ENCODE assay signal across 11 mouse cellular contexts in genomic region chr1:165836461-165836860, GRCm38 (mm10). TPM values are rescaled to one million over a fixed set of nuclear protein-coding genes. Genes with fewer than 3 reads are reported as not detected.
DNase-seq lines count a peak whose midpoint lies in the region; ATAC-seq and TF ChIP-seq lines count a peak whose summit lies in the region.
"Had no signal": no experiment of that assay in that cellular context is flagged by ENCODE, and none has a peak within 500 bp of the region (broad histone marks: within the 10 kb centered on the region; RNA-seq: fewer than 3 reads in every experiment).

No protein-coding gene starts in this region.

- peaks cover 13% of the 10 kb centered on the region for H3K27me3 ChIP-seq in lung, embryonic 14.5 days (ENCODE audit: insufficient read depth, low read length)
- H3K27me3 ChIP-seq in embryonic facial prominence, embryonic 11.5 days (ENCODE audit: control insufficient read depth, insufficient read depth, low read length) = no peaks in the 10 kb centered on the region

- DNase-seq in adrenal gland, adult (ENCODE audit: inconsistent age in 2 of 2, low spot score in 1 of 2) = peak; percentile 24 to 70
- no peak for DNase-seq in adrenal gland, adult 8-10 months
- peak; percentile 75 for DNase-seq in lung, embryonic 14.5 days
- no peak for DNase-seq in lung, postnatal 14 days
- peak; percentile 79 for DNase-seq in embryonic facial prominence, embryonic 11.5 days (ENCODE audit: low spot score)
- DNase-seq in mesoderm, embryonic 11.5 days (ENCODE audit: low read depth, low spot score) = peak; percentile 81
- DNase-seq in right cerebral cortex, adult 18-20 months = no peak
- DNase-seq in T-cell, adult 2 months (ENCODE audit: low spot score) = no peak
- DNase-seq: cerebellum, postnatal 14 days had no signal

- H3K4me2 ChIP-seq in lung, embryonic 14.5 days = no peak overlapping the region
- H3K4me2 ChIP-seq in embryonic facial prominence, embryonic 11.5 days (ENCODE audit: low read depth, low read length) = no peak overlapping the region
- H3K4me2 ChIP-seq: hindbrain, embryonic 15.5 days; liver, embryonic 15.5 days had no signal

- no peak overlapping the region for H3K9ac ChIP-seq in lung, embryonic 14.5 days
- H3K9ac ChIP-seq in embryonic facial prominence, embryonic 11.5 days (replicated peaks; ENCODE audit: low read length) = no peak overlapping the region
- H3K9ac ChIP-seq: liver, embryonic 15.5 days had no signal

- H3K27ac ChIP-seq in lung, embryonic 14.5 days (ENCODE audit: low read depth) = no peak overlapping the region
- H3K27ac ChIP-seq in embryonic facial prominence, embryonic 11.5 days (replicated peaks; ENCODE audit: low read depth, low read length) = no peak overlapping the region
- H3K27ac ChIP-seq: hindbrain, embryonic 15.5 days; liver, embryonic 15.5 days had no signal

- no peak overlapping the region for H3K4me3 ChIP-seq in lung, embryonic 14.5 days (ENCODE audit: low read depth, low read length)
- H3K4me3 ChIP-seq in embryonic facial prominence, embryonic 11.5 days (ENCODE audit: low read depth, low read length) = no peak overlapping the region
- H3K4me3 ChIP-seq: hindbrain, embryonic 15.5 days; liver, embryonic 15.5 days had no signal

- H3K4me1 ChIP-seq in lung, embryonic 14.5 days (ENCODE audit: insufficient read depth) = peaks cover 22% of the 10 kb centered on the region
- peaks cover 6% of the 10 kb centered on the region; the same call in 1 of the 2 replicates for H3K4me1 ChIP-seq in embryonic facial prominence, embryonic 11.5 days (ENCODE audit: control insufficient read depth, insufficient read depth, low read length)

- ATAC-seq in lung, embryonic 14.5 days (ENCODE audit: insufficient read depth) = peak; percentile 69
- ATAC-seq in embryonic facial prominence, embryonic 11.5 days (replicated peaks; ENCODE audit: insufficient number of reproducible peaks, low FRiP score, low TSS enrichment, low read depth) = no peak

- TF ChIP-seq CTCF in lung, embryonic 14.5 days (IDR thresholded peaks at IDR 0.05; ENCODE audit: low read depth) = no peak

- WGBS in lung, embryonic 14.5 days = 14% methylated on average over 6 of the region's 6 CpGs
- WGBS in embryonic facial prominence, embryonic 11.5 days = 7% methylated on average over 6 of the region's 6 CpGs

- H3K9me3 ChIP-seq in lung, embryonic 14.5 days (ENCODE audit: low read depth, low read length) = no peaks in the 10 kb centered on the region
- H3K9me3 ChIP-seq in embryonic facial prominence, embryonic 11.5 days (replicated peaks; ENCODE audit: control insufficient read depth, low read length) = no peaks in the 10 kb centered on the region
- H3K9me3 ChIP-seq: hindbrain, embryonic 15.5 days; liver, embryonic 15.5 days had no signal

- no peaks in the 10 kb centered on the region for H3K36me3 ChIP-seq in lung, embryonic 14.5 days (ENCODE audit: insufficient read depth)
- H3K36me3 ChIP-seq in embryonic facial prominence, embryonic 11.5 days (replicated peaks; ENCODE audit: control insufficient read depth, insufficient read depth, low read depth, low read length) = no peaks in the 10 kb centered on the region
- H3K36me3 ChIP-seq: hindbrain, embryonic 15.5 days; liver, embryonic 15.5 days had no signal

RNA-seq across cellular contexts. Expression of gene Cd247, which starts 48.0 kb away (rescaled TPM):
- under 1 TPM; 0.20 to 0.46 (median 0.43) TPM for total RNA-seq in adrenal gland, adult 8-10 months (2022)
- polyA plus RNA-seq in lung, embryonic 14.5 days (2014; fragmentation: Nextera tagmentation; extraction: Ambion mirVana) = 1.1 and 1.5 TPM in 2 replicates
- 1.2 and 2.2 TPM in 2 replicates for polyA plus RNA-seq in embryonic facial prominence, embryonic 11.5 days (2014; fragmentation: Nextera tagmentation; extraction: Ambion mirVana)

Comparison
In these comparisons a context has a peak if more than half of its experiments do, and no peak if none do; other contexts are left out.
1. DNase-seq: peak in adrenal gland, adult (2 of 2), lung, embryonic 14.5 days (single experiment), embryonic facial prominence, embryonic 11.5 days (single experiment) and mesoderm, embryonic 11.5 days (single experiment); none in adrenal gland, adult 8-10 months (single experiment), lung, postnatal 14 days (single experiment), right cerebral cortex, adult 18-20 months (single experiment) and T-cell, adult 2 months (single experiment).